Mouse (Mus musculus): Measurements from ENCODE around the gene Atrx.
"Not testable (repeated sequence)": the region's sequence is repeated elsewhere in the genome, so short reads cannot be mapped to it uniquely, and the experiment has no call there.

The Atrx gene

DNA sequence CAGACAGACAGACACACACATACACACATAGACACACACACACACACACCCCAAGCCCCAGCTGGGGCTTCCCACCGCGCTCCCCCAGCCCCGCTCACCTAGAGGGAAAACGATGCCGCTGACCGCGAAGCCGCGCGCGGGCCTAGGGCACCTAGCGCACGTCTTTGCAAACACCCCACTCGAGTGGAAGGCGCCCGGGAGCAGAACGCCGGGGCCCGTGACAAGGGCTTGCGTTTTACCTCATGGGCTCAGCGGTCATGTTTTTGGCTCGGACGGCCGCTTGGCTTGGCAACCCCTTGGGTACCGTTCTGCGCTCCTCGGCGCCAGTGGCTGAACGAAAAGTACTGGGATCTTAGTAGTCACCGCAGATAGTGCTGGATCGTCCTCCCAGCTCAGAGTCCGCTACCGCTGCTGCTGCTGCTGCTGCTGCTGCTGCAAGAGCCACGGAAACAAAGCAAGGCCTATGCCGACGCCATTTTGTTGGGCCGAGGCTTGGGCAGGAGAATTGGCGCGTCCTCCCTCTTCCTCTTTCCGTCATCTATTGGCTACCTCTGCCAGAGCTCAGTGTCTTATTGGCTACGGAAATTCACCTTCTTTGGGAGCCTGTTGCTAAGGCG lies at the start of gene Atrx:
Gene Atrx, minus strand, starts transcription at position 543 of the 617 bp plus-strand sequence.
- peak; percentile 60 to 65 for DNase-seq (ENCODE audit: low spot score in 2 of 2)

- DNase-seq (ENCODE audit: low spot score in 2 of 2), result not testable (repeated sequence)
Observed at GRCm38 (mm10) chrX:105957091-105957490, 27.9 kb upstream of the Atrx start.

DNA sequence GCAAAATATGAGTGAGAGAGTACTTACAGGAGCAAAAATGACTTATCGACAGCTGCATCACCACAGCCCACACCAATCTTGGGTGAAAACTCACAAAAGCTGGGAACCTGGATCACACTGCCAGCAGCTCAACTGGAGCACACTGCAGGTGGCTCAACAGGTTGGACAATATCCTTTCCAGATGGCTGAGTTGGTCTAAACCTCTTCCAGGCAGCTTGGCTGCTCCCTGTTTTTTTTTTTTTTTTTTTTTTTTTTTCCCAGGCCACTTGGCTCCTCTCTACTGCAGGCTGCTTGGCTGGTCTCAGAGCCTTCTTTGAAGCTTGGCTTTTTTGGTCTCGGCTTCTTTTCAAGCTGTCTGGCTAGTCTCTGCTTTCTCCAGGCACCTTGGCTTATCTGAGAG lies 24.8 kb upstream of the Atrx start:
- no peak for DNase-seq (ENCODE audit: low spot score in 2 of 2)

- DNase-seq (ENCODE audit: low spot score in 2 of 2), result no peak
Observed at GRCm38 (mm10) chrX:105946357-105946756, 17.2 kb upstream of the Atrx start.

DNA sequence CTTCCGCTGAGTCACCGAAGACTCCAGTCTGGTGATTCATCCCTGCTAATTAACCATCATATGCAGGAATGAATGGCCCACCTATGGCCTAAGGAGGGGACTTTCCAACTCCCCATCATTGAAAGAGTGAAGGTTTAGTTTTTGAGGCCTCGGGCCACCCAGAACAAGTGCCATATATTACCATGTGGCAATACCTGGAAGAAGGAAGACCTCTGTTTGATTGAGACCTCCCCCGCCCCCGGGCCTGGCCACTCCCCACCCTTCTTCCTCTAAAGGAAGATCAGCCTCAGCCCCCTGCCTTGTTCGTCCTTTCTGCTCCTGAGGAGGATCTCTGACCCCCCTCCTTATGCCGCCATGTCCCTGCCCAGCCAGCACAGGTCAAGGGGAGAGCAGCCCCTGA lies 10.0 kb upstream of the Atrx start:
- no peak for DNase-seq (ENCODE audit: low spot score in 2 of 2)

GRCm38 (mm10) chrX:105937736-105938135 lies 8.5 kb upstream of the Atrx start:
- DNase-seq (ENCODE audit: low spot score in 2 of 2), result no peak

- DNase-seq (ENCODE audit: low spot score in 2 of 2), result no peak
Observed at GRCm38 (mm10) chrX:105934341-105934740, 5.1 kb upstream of the Atrx start.

- DNase-seq (ENCODE audit: low spot score in 2 of 2), result no peak
Observed at GRCm38 (mm10) chrX:105929478-105930038, 355 bp upstream of the Atrx start.

- peak; percentile 18 to 30 for DNase-seq (ENCODE audit: low spot score in 2 of 2)
Observed at GRCm38 (mm10) chrX:105927941-105928860, 1.0 kb downstream of the Atrx start.

- DNase-seq (ENCODE audit: low spot score in 2 of 2), result peak in 1 of 2 experiments; percentile 3
Observed at GRCm38 (mm10) chrX:105926121-105926735, 3.0 kb downstream of the Atrx start.

DNA sequence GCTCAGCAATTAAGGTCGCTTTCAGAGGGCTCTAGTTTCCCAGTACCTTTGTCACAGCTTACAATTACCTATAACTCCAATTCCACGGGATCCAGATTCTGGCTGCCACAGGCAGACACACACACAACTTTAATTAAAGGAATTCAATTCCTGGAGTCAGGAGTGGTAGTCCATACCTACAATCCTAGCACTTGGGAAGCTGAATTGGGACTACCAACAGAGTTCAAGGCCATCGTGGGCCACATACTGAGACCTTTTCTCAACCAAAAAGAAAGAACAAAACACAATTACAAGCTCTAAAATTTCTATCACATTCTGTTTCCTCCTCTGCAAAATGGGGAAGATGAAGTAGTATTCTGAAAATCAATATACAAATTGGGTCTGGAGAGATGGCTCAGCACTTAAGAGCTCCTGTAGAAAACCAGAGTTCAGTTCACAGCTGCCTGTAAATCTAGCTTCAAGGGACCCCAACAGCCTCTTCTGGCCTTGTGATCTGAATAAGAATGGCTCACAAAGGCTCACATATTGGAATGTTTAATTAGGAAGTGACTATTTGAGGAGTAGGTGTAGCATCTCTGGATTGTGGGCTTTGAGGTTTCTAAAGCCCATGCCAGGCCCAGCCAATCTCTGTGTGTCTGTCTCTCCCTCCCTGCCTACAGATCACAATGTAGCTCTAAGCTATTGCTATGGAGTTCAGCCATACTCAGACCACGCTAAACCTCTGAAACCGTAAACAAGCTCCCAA lies 4.7 kb downstream of the Atrx start:
- DNase-seq (ENCODE audit: low spot score in 2 of 2), result no peak

DNA sequence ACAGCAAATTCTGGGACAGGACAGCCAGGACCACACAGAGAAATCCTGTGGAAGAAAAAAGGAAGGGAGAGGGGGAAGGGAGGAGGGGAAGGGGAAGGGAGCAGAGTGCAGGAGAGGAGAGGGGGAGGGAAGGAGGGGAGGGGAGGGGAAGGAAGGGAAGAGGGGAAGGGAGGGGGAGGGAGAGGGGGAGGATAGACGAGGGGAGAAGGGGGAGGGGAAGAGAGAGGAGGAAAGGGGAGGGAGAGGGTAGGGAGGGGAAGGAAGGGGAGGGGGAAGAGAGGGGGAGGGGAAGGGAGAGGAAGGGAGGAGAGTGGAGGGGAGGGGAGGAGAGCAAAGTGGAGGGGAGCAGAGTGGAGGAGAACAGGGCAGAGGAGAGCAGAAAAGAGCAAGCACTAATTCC lies 5.3 kb downstream of the Atrx start:
- no peak for DNase-seq (ENCODE audit: low spot score in 2 of 2)

DNA sequence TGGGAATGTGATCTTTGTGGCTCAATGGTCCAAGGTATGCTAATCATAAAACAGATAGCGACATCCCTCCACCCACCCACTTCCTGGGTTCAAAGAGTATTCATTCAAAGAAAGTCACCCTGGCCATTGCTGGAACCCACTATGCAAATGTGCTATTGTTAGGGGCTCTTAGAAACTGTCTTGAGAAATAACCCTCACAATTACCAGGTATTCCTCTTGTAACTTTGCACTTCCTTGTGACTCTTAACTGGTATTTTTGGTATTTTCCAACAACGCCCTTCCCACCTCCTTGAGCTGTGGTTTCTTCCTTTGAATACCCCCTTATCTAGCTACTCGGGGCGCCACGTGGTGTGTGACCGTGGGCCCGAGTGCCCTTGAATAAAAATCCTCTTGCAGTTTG lies 6.2 kb downstream of the Atrx start:
- DNase-seq (ENCODE audit: low spot score in 2 of 2), result not testable (repeated sequence)

DNA sequence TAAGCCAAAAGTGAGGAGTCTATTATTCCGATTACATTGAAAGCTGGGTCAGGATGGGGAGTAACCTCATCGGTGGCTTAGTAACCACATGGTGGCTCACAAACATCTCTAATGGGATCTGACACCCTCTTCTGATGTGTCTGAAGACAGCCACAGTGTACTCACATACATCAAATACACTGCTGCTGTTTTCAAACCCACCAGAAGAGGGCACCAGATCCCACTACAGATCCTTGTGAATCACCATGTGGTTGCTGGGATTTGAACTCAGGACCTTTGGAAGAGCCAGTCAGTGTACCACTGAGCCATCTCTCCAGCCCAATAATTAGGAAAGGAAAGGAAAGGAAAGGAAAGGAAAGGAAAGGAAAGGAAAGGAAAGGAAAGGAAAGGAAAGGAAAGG lies 7.8 kb downstream of the Atrx start:
- DNase-seq (ENCODE audit: low spot score in 2 of 2), result peak; percentile 11 to 33

GRCm38 (mm10) chrX:105911728-105912127 lies 17.5 kb downstream of the Atrx start:
- no peak for DNase-seq (ENCODE audit: low spot score in 2 of 2)

DNA sequence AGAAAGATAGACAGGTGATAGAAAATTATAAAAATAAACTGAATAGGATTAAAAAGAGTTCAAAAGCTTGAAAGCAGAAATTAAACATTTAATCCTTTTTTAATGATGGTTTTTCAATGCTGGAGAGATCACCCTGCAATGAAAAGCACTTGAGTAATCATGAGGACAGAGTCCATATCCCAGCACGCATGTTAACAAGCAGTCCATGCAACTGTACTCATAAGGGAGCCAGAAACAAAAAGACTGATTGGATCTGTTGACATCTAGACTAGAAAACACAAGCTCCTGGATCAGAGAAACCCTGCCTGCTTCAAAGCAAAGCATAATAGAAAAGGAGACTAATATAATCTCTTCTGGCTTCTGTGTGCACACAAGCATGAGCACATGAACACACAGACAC lies 27.6 kb downstream of the Atrx start:
- no peak for DNase-seq (ENCODE audit: low spot score in 2 of 2)

DNA sequence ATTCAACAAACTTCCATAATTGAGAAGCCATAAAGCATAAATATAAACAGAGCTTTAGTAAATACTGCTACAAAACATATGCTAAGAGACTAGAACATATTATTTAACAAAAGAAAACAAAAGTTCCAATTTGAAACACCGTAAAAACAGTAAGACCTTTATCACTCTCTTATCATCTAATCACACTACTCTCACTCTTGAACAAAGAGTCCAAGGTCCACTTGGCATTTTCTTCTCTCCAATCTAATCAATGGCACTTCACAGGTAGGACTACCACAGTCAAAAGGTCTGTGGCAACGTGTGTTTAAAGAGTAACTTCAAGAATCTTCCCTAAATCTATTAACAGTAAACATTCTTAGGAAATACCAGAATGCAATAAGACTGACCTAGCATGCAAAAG lies 42.3 kb downstream of the Atrx start:
- DNase-seq (ENCODE audit: low spot score in 2 of 2), result no peak

DNA sequence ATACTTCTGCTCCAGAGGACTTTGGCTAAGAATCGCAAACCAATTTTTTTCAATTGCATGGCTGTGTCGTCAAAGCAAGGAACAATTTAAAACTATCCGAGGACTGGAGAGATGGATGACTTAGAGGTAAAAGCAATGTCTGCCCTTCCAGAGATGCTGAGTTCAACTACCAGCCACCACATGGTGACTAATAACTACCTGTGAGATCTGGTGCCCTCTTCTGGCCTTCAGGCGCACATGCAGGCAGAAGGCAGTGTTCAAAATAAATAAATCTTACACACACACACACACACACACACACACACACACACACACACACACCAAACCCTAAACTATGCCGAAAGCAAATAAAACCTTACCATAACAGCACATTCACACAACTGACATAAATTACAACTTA lies 64.8 kb downstream of the Atrx start:
- DNase-seq (ENCODE audit: low spot score in 2 of 2), result peak in 1 of 2 experiments; percentile 3

DNA sequence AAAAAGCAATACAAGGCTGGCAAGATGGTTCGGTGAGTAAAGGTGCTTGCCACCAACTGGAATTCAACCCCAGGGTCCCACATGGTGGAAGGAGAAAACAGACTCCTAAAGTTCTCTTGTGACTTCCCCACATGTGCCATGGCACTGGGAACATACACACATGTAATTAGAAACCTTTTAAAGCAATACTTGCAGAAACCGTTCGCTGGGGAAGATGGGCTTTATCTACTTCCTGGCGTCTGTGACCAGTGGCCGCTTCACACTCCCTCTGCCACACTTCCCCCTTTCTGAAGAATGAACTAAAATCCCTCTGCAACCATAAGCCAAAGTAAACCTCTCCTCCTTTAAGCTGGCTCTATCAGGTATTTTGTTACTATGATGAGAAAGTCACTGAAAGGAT lies 104.7 kb downstream of the Atrx start:
- DNase-seq (ENCODE audit: low spot score in 2 of 2), result no peak

- no peak for DNase-seq (ENCODE audit: low spot score in 2 of 2)
Observed at GRCm38 (mm10) chrX:105794806-105795403, 134.3 kb downstream of the Atrx start.

DNA sequence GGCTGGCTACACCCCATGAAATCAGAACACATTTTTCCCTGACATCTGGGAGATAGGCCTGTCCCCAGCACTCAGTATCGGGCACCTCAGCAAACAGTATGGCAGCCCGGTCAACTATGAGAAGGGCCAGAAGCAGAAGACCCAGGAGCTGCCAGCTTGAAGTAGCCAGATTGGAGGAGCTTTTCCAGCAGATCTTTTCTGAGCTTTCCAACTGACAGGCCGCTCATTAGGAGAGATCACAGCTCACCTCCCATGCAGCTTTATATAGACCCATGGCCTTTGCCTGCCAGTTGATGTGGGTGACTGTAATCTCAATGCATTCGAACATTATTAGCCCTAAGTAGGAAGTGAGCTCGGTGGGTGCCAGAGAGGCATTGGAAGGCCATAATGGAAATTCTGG lies 155.9 kb downstream of the Atrx start:
- no peak for DNase-seq (ENCODE audit: low spot score in 2 of 2)

All from thymus, postnatal 10 days (tissue).